Mouse (Mus musculus) thymus, adult 18-20 months (tissue): ENCODE measurements around the gene Prune2.

Experiments
- DNase-seq, 2 experiments: peaks; one replicate each; pipeline ENCODE4 v3.0.0; 2022; ENCODE audit warnings: mixed read lengths in 2 of 2

Gene Prune2

GRCm38 (mm10) chr19:17207141-17207540, 251.2 kb downstream of the Prune2 start:
- no peak for DNase-seq

- DNase-seq, result no peak
Measured at GRCm38 (mm10) chr19:17210541-17210940, 254.6 kb downstream of the Prune2 start.

- no peak for DNase-seq
Measured at GRCm38 (mm10) chr19:17214896-17215520, 259.1 kb downstream of the Prune2 start.

- DNase-seq, result no peak
Measured at GRCm38 (mm10) chr19:17218195-17218594, 262.3 kb downstream of the Prune2 start.

- DNase-seq, result no peak
Measured at GRCm38 (mm10) chr19:17223801-17224200, 267.9 kb downstream of the Prune2 start.

- no peak for DNase-seq
Measured at GRCm38 (mm10) chr19:17225570-17226083, 269.7 kb downstream of the Prune2 start.

GRCm38 (mm10) chr19:17226096-17226495, 270.2 kb downstream of the Prune2 start:
- DNase-seq, result no peak

- no peak for DNase-seq
Measured at GRCm38 (mm10) chr19:17230013-17230412, 274.1 kb downstream of the Prune2 start.

GRCm38 (mm10) chr19:17238471-17238870, 282.6 kb downstream of the Prune2 start:
- DNase-seq, result no peak

GRCm38 (mm10) chr19:17240170-17241077, 284.5 kb downstream of the Prune2 start:
- no peak for DNase-seq

- no peak for DNase-seq
Measured at GRCm38 (mm10) chr19:17241206-17241605, 285.3 kb downstream of the Prune2 start.

GRCm38 (mm10) chr19:17242962-17243361, 287.0 kb downstream of the Prune2 start:
- no peak for DNase-seq

- no peak for DNase-seq
Measured at GRCm38 (mm10) chr19:17244544-17244943, 288.6 kb downstream of the Prune2 start.

- DNase-seq, result no peak
Measured at GRCm38 (mm10) chr19:17247352-17247925, 291.5 kb downstream of the Prune2 start.

- no peak for DNase-seq
Measured at GRCm38 (mm10) chr19:17249691-17250090, 293.8 kb downstream of the Prune2 start.

GRCm38 (mm10) chr19:17250801-17251200, 294.9 kb downstream of the Prune2 start:
- DNase-seq, result no peak

- DNase-seq, result no peak
Measured at GRCm38 (mm10) chr19:17251453-17251852, 295.5 kb downstream of the Prune2 start.

- DNase-seq, result no peak
Measured at GRCm38 (mm10) chr19:17252845-17253244, 296.9 kb downstream of the Prune2 start.

- no peak for DNase-seq
Measured at GRCm38 (mm10) chr19:17255511-17255910, 299.6 kb downstream of the Prune2 start.

- no peak for DNase-seq
Measured at GRCm38 (mm10) chr19:17256388-17256787, 300.5 kb downstream of the Prune2 start.

GRCm38 (mm10) chr19:17256867-17257266, 300.9 kb downstream of the Prune2 start:
- no peak for DNase-seq

GRCm38 (mm10) chr19:17263181-17263580, 307.3 kb downstream of the Prune2 start:
- no peak for DNase-seq

GRCm38 (mm10) chr19:17263679-17264370, 307.9 kb downstream of the Prune2 start:
- no peak for DNase-seq
